Mouse (Mus musculus) liver, adult 2 months (tissue): ENCODE measurements around the gene Anapc5. TPM values are rescaled to one million over a fixed set of nuclear protein-coding genes. Genes with fewer than 3 reads are reported as not detected.

Experiments used
- DNase-seq: peaks from one replicate; pipeline ENCODE4 v3.0.0-alpha.2; 2011; ENCODE audit warnings: low read depth, low spot score; ENCODE audit errors: extremely low read depth
- H3K27ac ChIP-seq: fragments of 200-500 bp; replicated peaks from 2 replicates; pipeline ENCODE4 v1.5.1; 2012; ENCODE audit warnings: low read depth, mild to moderate bottlenecking, control low read depth, inconsistent platforms, low read length; ENCODE audit not compliant: insufficient read depth
- H3K27me3 ChIP-seq: fragments of 200-500 bp; 2 replicates; pipeline ENCODE4 v1.6.1; 2012; ENCODE audit warnings: mild to moderate bottlenecking, moderate library complexity, low read length, inconsistent platforms; ENCODE audit not compliant: control insufficient read depth, insufficient read depth
- H3K36me3 ChIP-seq: fragments of 200-500 bp; 2 replicates; pipeline ENCODE4 v1.6.1; 2012; ENCODE audit warnings: low read length, inconsistent platforms; ENCODE audit not compliant: control insufficient read depth, insufficient read depth
- H3K4me1 ChIP-seq: fragments of 200-500 bp; 2 replicates; pipeline ENCODE4 v1.6.1; 2011; ENCODE audit warnings: low read length; ENCODE audit not compliant: control insufficient read depth, insufficient read depth
- H3K4me3 ChIP-seq: fragments of 200-500 bp; 2 replicates; pipeline ENCODE4 v1.5.1; 2011; ENCODE audit warnings: low read depth, mild to moderate bottlenecking, control low read depth, low read length, moderate library complexity; ENCODE audit not compliant: insufficient read depth
- H3K79me2 ChIP-seq: fragments of 200-500 bp; 2 replicates; pipeline ENCODE4 v1.6.1; 2012; ENCODE audit warnings: inconsistent platforms, mild to moderate bottlenecking, low read length, moderate library complexity; ENCODE audit not compliant: control insufficient read depth, insufficient read depth
- H3K9ac ChIP-seq: fragments of 200-500 bp; 2 replicates; pipeline ENCODE4 v1.6.1; 2012; ENCODE audit warnings: low read depth, mild to moderate bottlenecking, control low read depth, inconsistent platforms, low read length
- CTCF ChIP-seq: fragments of 200-500 bp; IDR thresholded peaks from 2 replicates; pipeline ENCODE4 v1.5.1; 2011; ENCODE audit warnings: low read depth, low read length, control low read depth
- POLR2A ChIP-seq: fragments of 200-500 bp; IDR thresholded peaks from 2 replicates; pipeline ENCODE4 v1.6.1; 2011; ENCODE audit warnings: low read length, control low read depth; ENCODE audit not compliant: insufficient read depth; ENCODE audit errors: extremely low read depth
- WGBS: fragments of 180-500 bp; shearing (Covaris S2); methylation state at CpG from one replicate; pipeline ENCODE4 v1.1.7; 2018; 5-methylcytosine and 5-hydroxymethylcytosine counted together
- polyA plus RNA-seq: library from polyadenylated mRNA; depleted of rRNA; stranded (reverse); fragments of >200 nt; gene quantifications from 2 replicates; pipeline ENCODE4 v1.2.3, GENCODE M21; 2012
- total RNA-seq: library from RNA; depleted of rRNA; stranded (reverse); fragments of >200 nt; gene quantifications from 2 replicates; pipeline ENCODE4 v1.2.3, GENCODE M21; 2014

Anapc5 gene
- total and polyA plus RNA-seq, 2 experiments: 61.9 to 93.9 TPM

- Histone ChIP-seq H3K27ac (peak within 1 kb of the TSS; percentile 68), H3K79me2 (peaks cover 8% of the 10 kb centered on the region; the same call in 1 of the 2 replicates), H3K9ac (peak within 1 kb of the TSS; percentile 95), H3K4me1 (peaks cover 8% of the 10 kb centered on the region; the same call in 1 of the 2 replicates), H3K4me3 (peak within 1 kb of the TSS; percentile 97), H3K27me3 (no peaks in the 10 kb centered on the region), H3K36me3 (no peaks in the 10 kb centered on the region)
- WGBS: under 1% methylated on average over 55 of the region's 61 CpGs
- peak; percentile 85 for DNase-seq
- TF ChIP-seq CTCF: no peak
- TF ChIP-seq POLR2A: peak; percentile 93
These were observed 28.6 kb upstream of the Anapc5 start, which contains the start of gene Rnf34 for GRCm38 (mm10) chr5:122849521-122850318. Gene Rnf34 (plus strand): TSS chr5:122850048.

GRCm38 (mm10) chr5:122843799-122844198, 22.7 kb upstream of the Anapc5 start:
- WGBS: 85% methylated on average over 5 of the region's 5 CpGs
- TF ChIP-seq POLR2A (no peak), CTCF (no peak)
- Histone ChIP-seq H3K27me3 (no peaks in the 10 kb centered on the region), H3K79me2 (no peaks in the 10 kb centered on the region), H3K4me1 (no peaks in the 10 kb centered on the region), H3K4me3 (no peak overlapping the region), H3K27ac (no peak overlapping the region), H3K9ac (no peak overlapping the region), H3K36me3 (no peaks in the 10 kb centered on the region)
- no peak for DNase-seq

- DNase-seq: no peak
- TF ChIP-seq POLR2A: no peak
- no peak for TF ChIP-seq CTCF
- H3K79me2 ChIP-seq: no peaks in the 10 kb centered on the region
- no peaks in the 10 kb centered on the region for H3K27me3 ChIP-seq
- 95% methylated on average over 2 of the region's 2 CpGs for WGBS
- H3K27ac ChIP-seq: no peak overlapping the region
- H3K36me3 ChIP-seq: no peaks in the 10 kb centered on the region
- no peak overlapping the region for H3K9ac ChIP-seq
- no peaks in the 10 kb centered on the region for H3K4me1 ChIP-seq
- no peak overlapping the region for H3K4me3 ChIP-seq
These were observed 20.0 kb upstream of the Anapc5 start for GRCm38 (mm10) chr5:122841126-122841525.

GRCm38 (mm10) chr5:122832996-122833395, 11.9 kb upstream of the Anapc5 start:
- no peak overlapping the region for H3K4me3 ChIP-seq
- no peaks in the 10 kb centered on the region for H3K27me3 ChIP-seq
- no peaks in the 10 kb centered on the region for H3K4me1 ChIP-seq
- TF ChIP-seq CTCF: no peak
- no peak for TF ChIP-seq POLR2A
- no peak overlapping the region for H3K9ac ChIP-seq
- 88% methylated on average over 10 of the region's 10 CpGs for WGBS
- no peak overlapping the region for H3K27ac ChIP-seq
- H3K79me2 ChIP-seq: no peaks in the 10 kb centered on the region
- H3K36me3 ChIP-seq: no peaks in the 10 kb centered on the region
- DNase-seq: no peak

GRCm38 (mm10) chr5:122832536-122832935, 11.4 kb upstream of the Anapc5 start:
- TF ChIP-seq CTCF (no peak), POLR2A (no peak)
- 90% methylated on average over 10 of the region's 10 CpGs for WGBS
- H3K9ac ChIP-seq: no peak overlapping the region
- no peaks in the 10 kb centered on the region for H3K36me3 ChIP-seq
- no peak overlapping the region for H3K4me3 ChIP-seq
- H3K4me1 ChIP-seq: no peaks in the 10 kb centered on the region
- no peaks in the 10 kb centered on the region for H3K27me3 ChIP-seq
- no peak overlapping the region for H3K27ac ChIP-seq
- H3K79me2 ChIP-seq: no peaks in the 10 kb centered on the region
- no peak for DNase-seq

- Histone ChIP-seq H3K36me3 (no peaks in the 10 kb centered on the region), H3K4me1 (peaks cover 2% of the 10 kb centered on the region; the same call in 1 of the 2 replicates), H3K27me3 (no peaks in the 10 kb centered on the region), H3K79me2 (peaks cover 2% of the 10 kb centered on the region; the same call in 1 of the 2 replicates), H3K4me3 (no peak overlapping the region), H3K9ac (no peak overlapping the region), H3K27ac (no peak overlapping the region)
- WGBS: 85% methylated on average over 8 of the region's 8 CpGs
- TF ChIP-seq POLR2A (no peak), CTCF (no peak)
- no peak for DNase-seq
These were observed 4.0 kb upstream of the Anapc5 start for GRCm38 (mm10) chr5:122825099-122825498.
